Mouse (Mus musculus): ENCODE results near the gene Ddt.

DNA sequence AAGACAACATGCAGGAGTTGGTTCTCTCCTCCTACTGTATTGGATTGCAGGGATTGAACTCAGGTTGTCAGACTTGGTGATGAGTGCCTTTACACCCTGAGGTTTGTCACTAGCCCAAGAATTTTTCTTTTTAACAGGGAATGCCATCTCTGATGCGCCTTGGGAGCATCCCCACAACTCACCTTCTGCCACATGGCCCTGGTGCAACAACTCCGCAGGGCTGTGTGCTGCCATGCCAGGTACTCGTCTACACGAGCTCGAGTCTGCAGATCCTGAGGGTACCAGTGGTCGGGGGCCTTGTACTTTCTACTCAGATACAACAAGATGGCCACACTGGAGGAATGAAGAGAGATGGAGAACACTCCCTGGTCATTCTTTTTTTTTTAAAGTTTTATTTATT lies 3.3 kb upstream of the Ddt start:
- TF ChIP-seq SRF (IDR thresholded peaks at IDR 0.05; ENCODE audit: control insufficient read depth, insufficient read length, low read depth) (no peak), POLR2AphosphoS2 (IDR thresholded peaks at IDR 0.05; ENCODE audit: insufficient read length, low read depth) (no peak), E2F4 (IDR thresholded peaks at IDR 0.05; ENCODE audit: insufficient read depth) (no peak), MYOD1 (IDR thresholded peaks at IDR 0.05; ENCODE audit: control insufficient read depth in 1 of 3, insufficient read length in 2 of 3, low read depth in 2 of 3) (no peak), USF1 (IDR thresholded peaks at IDR 0.05; ENCODE audit: low read depth) (no peak), MAX (IDR thresholded peaks at IDR 0.05; ENCODE audit: low read depth) (no peak), POLR2A (IDR thresholded peaks at IDR 0.05; ENCODE audit: insufficient read length, low read depth) (no peak), REST (IDR thresholded peaks at IDR 0.05; ENCODE audit: insufficient read depth, insufficient read length) (no peak), MYOG (IDR thresholded peaks at IDR 0.05; ENCODE audit: control insufficient read depth in 1 of 3, insufficient read depth in 1 of 3, insufficient read length in 2 of 3, low read depth in 2 of 3) (no peak), CEBPB (IDR thresholded peaks at IDR 0.05; ENCODE audit: insufficient read depth, poor library complexity, severe bottlenecking) (no peak)
